Mouse (Mus musculus): ENCODE results near the gene H1f0.

DNA sequence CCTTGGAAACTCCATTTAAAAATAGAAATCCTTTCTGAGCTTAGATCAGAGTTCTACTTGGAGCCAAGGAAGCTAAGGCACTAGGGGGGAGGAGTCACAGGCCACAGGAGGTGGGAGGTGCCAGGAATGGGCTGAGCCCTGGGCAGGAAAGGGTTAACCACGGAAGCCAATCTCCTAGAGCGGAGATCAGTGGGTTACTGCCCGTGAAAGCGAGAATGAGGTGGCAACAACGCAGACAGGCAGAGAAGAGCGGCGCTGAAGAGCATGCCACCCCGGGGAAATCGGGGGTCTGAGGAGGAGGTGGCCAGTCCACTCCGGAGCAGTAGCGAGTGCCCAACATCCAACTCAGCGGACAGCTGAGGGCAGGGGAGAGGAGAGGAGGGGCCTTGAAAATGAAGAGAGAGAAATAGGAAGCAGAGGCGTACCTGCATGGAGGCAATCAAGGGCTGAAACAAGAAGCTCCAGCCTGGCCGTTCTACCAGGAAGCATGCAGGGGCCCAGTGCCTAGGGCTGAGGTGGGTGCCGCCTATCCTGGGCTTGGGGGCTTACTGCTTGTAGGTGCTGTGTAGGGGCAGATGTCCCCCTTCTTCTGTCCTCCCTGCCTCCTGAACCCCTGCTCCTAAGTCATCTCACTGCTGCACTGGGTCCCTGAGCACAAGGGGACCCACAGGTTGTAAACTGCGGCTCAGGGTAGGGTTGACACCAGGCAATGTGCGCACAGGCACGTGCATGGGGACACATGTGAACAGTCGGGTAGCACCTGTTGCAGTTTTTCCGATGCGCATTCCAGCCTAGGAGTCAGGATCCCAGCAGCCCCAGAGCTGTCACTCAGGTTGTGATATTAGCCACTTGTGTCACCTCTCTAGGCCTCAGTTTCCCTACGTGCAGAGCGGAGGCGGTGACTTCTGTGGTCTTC, 12.5 kb downstream of the H1f0 start:
- no peak for TF ChIP-seq POLR2A (IDR thresholded peaks at IDR 0.05; ENCODE audit: insufficient read depth, low read depth, low read length)
- no peak for TF ChIP-seq CTCF (IDR thresholded peaks at IDR 0.05; ENCODE audit: insufficient read depth, low read depth, low read length)

Data from olfactory bulb, adult 2 months (tissue).